Mouse (Mus musculus) urinary bladder, postnatal 4 days (tissue): Measurements from ENCODE around the gene Nme3.
A peak's percentile ranks its signal among the peaks of the same experiment; 100 is the strongest.
"Not testable (repeated sequence)": the region's sequence is repeated elsewhere in the genome, so short reads cannot be mapped to it uniquely, and the experiment has no call there.

Source experiments
- DNase-seq, 2 experiments: peaks; one replicate each; pipeline ENCODE4 v3.0.0; 2021 to 2022; ENCODE audit warnings: low spot score in 2 of 2

The Nme3 gene

GRCm38 (mm10) chr17:24900014-24900413 lies 3.7 kb downstream of the Nme3 start:
- DNase-seq = no peak

- no peak for DNase-seq
Observed at GRCm38 (mm10) chr17:24902124-24902523, 5.8 kb downstream of the Nme3 start.

GRCm38 (mm10) chr17:24902671-24903474 lies 6.6 kb downstream of the Nme3 start:
- DNase-seq = no peak

GRCm38 (mm10) chr17:24903767-24904166 lies 7.5 kb downstream of the Nme3 start:
- no peak for DNase-seq

- no peak for DNase-seq
Observed at GRCm38 (mm10) chr17:24907591-24907990, 11.3 kb downstream of the Nme3 start.

- no peak for DNase-seq
Observed at GRCm38 (mm10) chr17:24913984-24914383, 17.7 kb downstream of the Nme3 start.

GRCm38 (mm10) chr17:24923246-24923645 lies 26.9 kb downstream of the Nme3 start:
- no peak for DNase-seq

GRCm38 (mm10) chr17:24929506-24929905 lies 33.2 kb downstream of the Nme3 start:
- no peak for DNase-seq

- DNase-seq = no peak
Observed at GRCm38 (mm10) chr17:24932431-24932830, 36.1 kb downstream of the Nme3 start.

- no peak for DNase-seq
Observed at GRCm38 (mm10) chr17:24933163-24933562, 36.9 kb downstream of the Nme3 start.

GRCm38 (mm10) chr17:24934926-24935325 lies 38.6 kb downstream of the Nme3 start:
- DNase-seq = no peak

- DNase-seq = no peak
Observed at GRCm38 (mm10) chr17:24935666-24936065, 39.4 kb downstream of the Nme3 start.

- peak; percentile 91 to 94 for DNase-seq
Observed at GRCm38 (mm10) chr17:24936259-24937237, 40.2 kb downstream of the Nme3 start, which contains the start of gene Mapk8ip3. Gene Mapk8ip3, minus strand, starts transcription at chr17:24936977.

- no peak for DNase-seq
Observed at GRCm38 (mm10) chr17:24937266-24937665, 41.0 kb downstream of the Nme3 start.

GRCm38 (mm10) chr17:24942453-24942852 lies 46.2 kb downstream of the Nme3 start:
- not testable (repeated sequence) for DNase-seq

- DNase-seq = no peak
Observed at GRCm38 (mm10) chr17:24943036-24943435, 46.7 kb downstream of the Nme3 start.

GRCm38 (mm10) chr17:24943589-24943988 lies 47.3 kb downstream of the Nme3 start:
- DNase-seq = not testable (repeated sequence)
